Mouse (Mus musculus) heart, adult 2 months (tissue): ENCODE measurements around the gene Aplnr. TPM values are rescaled to one million over a fixed set of nuclear protein-coding genes. Genes with fewer than 3 reads are reported as not detected.

ENCODE experiments used
- DNase-seq, 2 experiments: peaks; one replicate each; pipeline ENCODE4 v3.0.0; 2021
- H3K27ac ChIP-seq: fragments of 200-600 bp; 2 replicates; pipeline ENCODE4 v1.8.1; 2022
- H3K27me3 ChIP-seq: fragments of 200-500 bp; 2 replicates; pipeline ENCODE4 v1.6.1; 2012; ENCODE audit warnings: mild to moderate bottlenecking, low read length, inconsistent platforms, mixed read lengths; ENCODE audit not compliant: control insufficient read depth, insufficient read depth
- H3K36me3 ChIP-seq: fragments of 200-500 bp; 2 replicates; pipeline ENCODE4 v1.6.1; 2012; ENCODE audit warnings: low read length, inconsistent platforms; ENCODE audit not compliant: control insufficient read depth, insufficient read depth
- H3K4me1 ChIP-seq: fragments of 200-500 bp; 2 replicates; pipeline ENCODE4 v1.6.1; 2011; ENCODE audit warnings: low read length; ENCODE audit not compliant: control insufficient read depth, insufficient read depth
- H3K4me3 ChIP-seq: fragments of 200-600 bp; 2 replicates; pipeline ENCODE4 v1.8.1; 2022
- H3K79me2 ChIP-seq: fragments of 200-500 bp; replicated peaks from 2 replicates; pipeline ENCODE4 v1.6.1; 2012; ENCODE audit warnings: mild to moderate bottlenecking, inconsistent platforms, low read length, moderate library complexity, mixed read lengths; ENCODE audit not compliant: control insufficient read depth, insufficient read depth
- H3K9ac ChIP-seq: fragments of 200-500 bp; 2 replicates; pipeline ENCODE4 v1.6.1; 2012; ENCODE audit warnings: low read depth, mild to moderate bottlenecking, control low read depth, inconsistent platforms, low read length, mixed read lengths
- CTCF ChIP-seq: fragments of 200-600 bp; IDR thresholded peaks from 2 replicates; pipeline ENCODE4 v1.8.1; 2022; ENCODE audit warnings: antibody characterized with exemption, mild to moderate bottlenecking, moderate library complexity
- EP300 ChIP-seq: fragments of 200-500 bp; IDR thresholded peaks from 2 replicates; pipeline ENCODE4 v1.6.1; 2011; ENCODE audit warnings: low read depth, low read length, control low read depth; ENCODE audit not compliant: insufficient read depth
- POLR2A ChIP-seq: fragments of 200-500 bp; IDR thresholded peaks from 2 replicates; pipeline ENCODE4 v1.6.1; 2011; ENCODE audit warnings: mild to moderate bottlenecking, low read depth, low read length, control low read depth; ENCODE audit not compliant: insufficient read depth
- WGBS: fragments of 180-500 bp; shearing (Covaris S2); methylation state at CpG from one replicate; pipeline ENCODE4 v1.1.7; 2018; 5-methylcytosine and 5-hydroxymethylcytosine counted together
- intact Hi-C: fragments of 180-260 bp; cut with DNase I; formaldehyde crosslinking; loops from one replicate; pipeline ENCODE4 v1.15.1; 2025
- polyA plus RNA-seq: library from polyadenylated mRNA; depleted of rRNA; stranded (reverse); fragments of >200 nt; gene quantifications from 2 replicates; pipeline ENCODE4 v1.2.3, GENCODE M21; 2012
- total RNA-seq, 2 experiments: library from RNA; stranded (reverse); gene quantifications; 2 replicates each; pipeline ENCODE4 v1.2.3; 2021

The Aplnr gene
- total and polyA plus RNA-seq, 3 experiments, result 20.5 to 35.3 (median 21.4) TPM

DNA sequence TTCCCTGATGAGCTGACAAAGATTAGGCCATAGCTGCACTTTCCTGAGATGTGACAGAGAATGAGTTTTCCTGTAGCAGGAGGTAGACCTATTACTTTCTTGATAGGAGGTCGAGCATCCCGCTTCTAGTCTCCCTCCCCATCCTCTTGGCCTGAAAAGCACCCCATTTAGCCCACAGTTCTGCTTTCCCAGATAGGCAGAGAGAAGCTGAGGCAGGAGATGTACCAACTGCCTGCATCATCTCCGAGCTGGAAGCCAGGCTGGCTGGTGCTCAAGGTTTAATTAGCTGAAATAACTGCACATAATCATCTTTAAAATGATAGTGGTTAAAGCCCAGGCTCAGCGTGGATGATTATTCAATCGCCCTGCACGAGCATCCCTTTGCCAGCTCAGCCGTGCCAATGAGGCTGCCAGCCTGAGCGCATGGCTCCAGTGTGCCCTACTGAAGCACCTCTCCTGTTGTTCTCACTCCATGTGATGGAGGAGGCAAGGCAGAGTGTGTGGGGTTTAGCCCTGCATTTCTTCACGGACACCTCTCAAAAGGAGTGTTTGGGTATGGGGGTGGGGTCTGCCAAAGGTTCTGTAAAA, 25.6 kb upstream of the Aplnr start:
- no peak for DNase-seq
- intact Hi-C loops, result no loop called here

DNA sequence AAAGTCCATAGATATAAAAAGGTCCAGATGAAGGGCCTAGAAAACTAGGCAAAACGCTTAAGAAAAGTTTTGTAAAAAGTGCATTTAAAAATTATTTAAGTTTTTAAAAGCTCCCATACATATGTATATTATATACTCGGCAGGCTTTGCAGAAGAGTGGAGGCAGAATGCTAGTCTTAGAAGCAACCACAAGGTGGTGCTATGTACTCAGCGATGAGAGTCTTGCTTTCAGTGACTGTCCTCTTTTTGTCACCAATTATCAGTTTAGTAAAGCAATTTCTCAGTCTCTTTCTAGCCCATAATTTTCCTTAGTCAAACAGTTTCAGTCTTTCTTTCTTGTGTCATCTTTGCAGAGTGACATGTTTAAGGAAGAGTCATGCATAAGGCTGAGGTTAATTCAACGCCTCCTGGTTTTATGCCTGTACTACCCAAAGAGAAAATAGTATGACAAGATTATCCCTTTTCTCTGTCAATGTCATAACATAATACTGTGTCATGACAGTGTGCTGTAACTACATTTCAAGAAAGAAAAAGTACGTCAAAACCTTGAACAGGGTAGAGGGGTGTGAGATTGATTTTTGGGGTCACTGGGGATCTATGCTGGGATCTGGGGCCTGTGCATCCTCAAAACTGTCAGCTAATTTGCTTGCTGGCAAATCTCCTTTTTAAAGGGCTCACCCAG, 12.7 kb upstream of the Aplnr start:
- WGBS, result 22% methylated on average over 5 of the region's 5 CpGs
- peak in 1 of 2 experiments; percentile 20 for DNase-seq
- H3K4me1 ChIP-seq, result no peaks in the 10 kb centered on the region
- no peaks in the 10 kb centered on the region for H3K79me2 ChIP-seq
- no peak overlapping the region for H3K9ac ChIP-seq
- intact Hi-C loops, result loop anchor here (1.0 to 10.0 kb wide), 4 partner anchors 123 to 1339 kb away; no protein-coding TSS in a partner anchor
- no peak for TF ChIP-seq POLR2A
- no peak; the same call in 1 of the 2 replicates for TF ChIP-seq CTCF
- no peak for TF ChIP-seq EP300
- no peaks in the 10 kb centered on the region for H3K27me3 ChIP-seq
- no peak overlapping the region for H3K4me3 ChIP-seq
- no peaks in the 10 kb centered on the region for H3K36me3 ChIP-seq
- H3K27ac ChIP-seq, result no peak overlapping the region

More for the DNA sequence above, 25.6 kb upstream of the Aplnr start:
- H3K79me2 ChIP-seq, result no peaks in the 10 kb centered on the region
- no peak for TF ChIP-seq POLR2A
- TF ChIP-seq EP300, result no peak
- no peak for TF ChIP-seq CTCF
- WGBS, result 79% methylated on average over 9 of the region's 9 CpGs
- no peaks in the 10 kb centered on the region for H3K27me3 ChIP-seq
- H3K4me1 ChIP-seq, result peaks cover 3% of the 10 kb centered on the region; the same call in 1 of the 2 replicates
- H3K9ac ChIP-seq, result no peak overlapping the region
- H3K4me3 ChIP-seq, result no peak overlapping the region
- no peak overlapping the region for H3K27ac ChIP-seq
- no peaks in the 10 kb centered on the region for H3K36me3 ChIP-seq

DNA sequence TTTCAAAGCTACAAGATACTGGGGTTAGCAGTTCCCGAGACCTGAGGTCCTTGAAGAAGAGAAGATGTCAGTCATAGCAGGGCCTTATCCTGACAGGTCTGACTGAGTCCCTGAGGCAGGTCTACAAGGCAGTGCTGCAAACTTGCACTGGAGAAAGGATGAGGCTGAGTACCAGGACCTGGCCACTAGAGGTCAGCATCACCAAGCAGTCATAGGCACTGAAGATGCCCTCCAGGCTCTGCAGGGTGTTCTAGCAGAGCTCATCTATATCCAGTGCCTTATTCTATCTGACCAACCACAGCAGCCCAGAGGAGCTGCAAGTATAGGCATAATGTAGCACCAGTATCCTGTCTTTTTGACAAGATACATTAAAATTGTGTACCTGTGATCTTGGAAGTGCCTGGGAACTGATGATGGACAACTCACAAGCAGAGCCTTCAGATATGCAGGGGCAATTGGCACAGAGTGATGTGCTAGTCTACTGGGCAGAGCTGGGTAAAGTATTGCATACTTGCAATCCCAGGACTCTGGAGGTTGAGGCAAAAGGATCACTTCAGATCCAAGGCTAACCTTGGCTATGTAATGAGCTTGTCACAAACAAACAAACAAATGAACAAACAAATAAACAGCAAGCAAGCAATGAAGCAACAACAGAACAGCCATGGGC, 12.0 kb upstream of the Aplnr start:
- Histone ChIP-seq H3K4me1 (no peaks in the 10 kb centered on the region), H3K36me3 (no peaks in the 10 kb centered on the region), H3K79me2 (no peaks in the 10 kb centered on the region), H3K9ac (no peak overlapping the region), H3K27me3 (no peaks in the 10 kb centered on the region), H3K27ac (no peak overlapping the region), H3K4me3 (no peak overlapping the region)
- DNase-seq, result peak; percentile 75 to 79
- intact Hi-C loops, result loop anchor here (1.0 to 10.0 kb wide), 4 partner anchors 122 to 1338 kb away; no protein-coding TSS in a partner anchor
- no peak for TF ChIP-seq POLR2A
- TF ChIP-seq CTCF, result peak; percentile 89
- TF ChIP-seq EP300, result peak; percentile 95
- 23% methylated on average over 1 of the region's 1 CpGs for WGBS

DNA sequence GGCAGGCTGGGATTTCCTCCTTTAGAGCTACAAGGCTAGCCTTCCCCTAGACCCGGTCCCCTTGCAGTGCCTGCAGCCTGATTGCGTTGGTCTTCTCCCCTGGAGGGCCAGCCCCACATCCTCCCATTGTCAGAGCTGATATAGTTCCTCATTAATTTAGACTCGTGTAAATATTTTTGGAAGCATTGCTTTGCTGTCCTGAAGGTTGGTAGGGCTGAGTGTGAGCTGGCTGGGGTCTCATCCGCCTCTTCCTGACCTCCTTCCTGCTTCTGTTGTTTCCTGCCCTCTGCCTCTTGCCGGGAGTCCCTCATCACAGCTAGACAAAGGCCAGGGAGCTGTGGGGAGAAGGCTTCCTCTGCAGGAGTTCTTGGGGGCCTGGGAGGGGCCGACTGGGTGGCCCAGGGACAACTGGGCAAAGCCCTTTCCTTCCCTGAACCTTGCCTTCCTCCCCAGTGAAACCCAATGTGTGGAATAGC, 6.5 kb upstream of the Aplnr start:
- H3K27me3 ChIP-seq, result no peaks in the 10 kb centered on the region
- H3K4me1 ChIP-seq, result peaks cover 13% of the 10 kb centered on the region
- no peaks in the 10 kb centered on the region for H3K79me2 ChIP-seq
- intact Hi-C loops, result loop anchor here (10.0 kb wide), 1 partner anchor 215 kb away; no protein-coding TSS in a partner anchor
- H3K27ac ChIP-seq, result peak overlapping the region; percentile 85
- TF ChIP-seq POLR2A (0 out of 2 replicates have a peak, but pooled peaks have one; percentile 40), CTCF (no peak), EP300 (peak; percentile 75)
- WGBS, result 24% methylated on average over 6 of the region's 6 CpGs
- H3K4me3 ChIP-seq, result no peak overlapping the region
- peak; percentile 58 to 79 for DNase-seq
- H3K36me3 ChIP-seq, result peaks cover 3% of the 10 kb centered on the region; the same call in 1 of the 2 replicates
- no peak overlapping the region for H3K9ac ChIP-seq

DNA sequence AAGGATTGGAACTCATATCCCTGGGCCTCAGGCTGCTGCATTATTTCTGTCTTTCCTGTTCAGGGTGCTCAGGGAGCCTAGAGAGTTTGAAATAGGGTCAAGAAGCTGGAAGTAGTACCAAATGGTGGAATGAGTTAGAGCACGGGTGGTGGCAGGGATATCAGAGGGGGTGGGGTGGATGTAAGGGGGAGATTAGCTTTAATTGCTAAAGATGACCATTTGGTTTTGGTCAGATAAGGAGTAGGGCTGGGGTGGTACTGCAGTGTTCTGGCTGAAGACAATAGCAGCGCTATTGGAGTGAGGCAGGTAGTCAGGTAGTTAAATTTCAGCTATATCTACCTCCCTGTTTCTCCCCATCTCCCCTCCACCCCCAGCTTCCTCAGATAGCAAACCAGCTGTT, 4.8 kb upstream of the Aplnr start:
- WGBS, result 50% methylated on average over 2 of the region's 2 CpGs
- no peak for TF ChIP-seq EP300
- TF ChIP-seq CTCF, result no peak
- TF ChIP-seq POLR2A, result no peak
- Histone ChIP-seq H3K36me3 (peaks cover 3% of the 10 kb centered on the region; the same call in 1 of the 2 replicates), H3K27ac (peak overlapping the region; percentile 85), H3K27me3 (no peaks in the 10 kb centered on the region), H3K79me2 (no peaks in the 10 kb centered on the region), H3K9ac (no peak overlapping the region), H3K4me3 (no peak overlapping the region), H3K4me1 (peaks cover 16% of the 10 kb centered on the region)
- intact Hi-C loops, result loop anchor here (1.0 kb wide), 1 partner anchor 47 kb away; no protein-coding TSS in a partner anchor
- peak in 1 of 2 experiments; percentile 2 for DNase-seq
